Mouse (Mus musculus) erythroblast, embryonic 14.5 days (primary cell): ENCODE results near the gene Syt5.

Experiments
- GATA1 ChIP-seq: IDR thresholded peaks from 2 replicates; pipeline ENCODE4 v1.6.1; 2012; ENCODE audit warnings: low read length, inconsistent platforms, mixed read lengths
- TAL1 ChIP-seq: IDR thresholded peaks from 3 replicates; pipeline ENCODE4 v1.6.1; 2012; ENCODE audit warnings: low read length, inconsistent platforms, mixed read lengths

GRCm38 (mm10) chr7:4521231-4522003, 25.9 kb downstream of the Syt5 start:
- TF ChIP-seq TAL1: no peak
- no peak for TF ChIP-seq GATA1
